Mouse (Mus musculus) heart, adult 8-10 months (tissue): Measurements from ENCODE around the gene Gm2115. TPM values are rescaled to one million over a fixed set of nuclear protein-coding genes. Genes with fewer than 3 reads are reported as not detected.
A peak's percentile ranks its signal among the peaks of the same experiment; 100 is the strongest.

ENCODE experiments used
- DNase-seq: peaks from one replicate; pipeline ENCODE4 v3.0.0; 2022; ENCODE audit warnings: low spot score
- total RNA-seq, 4 experiments: library from RNA; stranded (reverse); gene quantifications; 2 replicates each; pipeline ENCODE4 v1.2.4; 2022

Gene Gm2115
- total RNA-seq, 4 experiments from 2014 or later = 0.14 to 0.19 (median 0.18) TPM

DNA sequence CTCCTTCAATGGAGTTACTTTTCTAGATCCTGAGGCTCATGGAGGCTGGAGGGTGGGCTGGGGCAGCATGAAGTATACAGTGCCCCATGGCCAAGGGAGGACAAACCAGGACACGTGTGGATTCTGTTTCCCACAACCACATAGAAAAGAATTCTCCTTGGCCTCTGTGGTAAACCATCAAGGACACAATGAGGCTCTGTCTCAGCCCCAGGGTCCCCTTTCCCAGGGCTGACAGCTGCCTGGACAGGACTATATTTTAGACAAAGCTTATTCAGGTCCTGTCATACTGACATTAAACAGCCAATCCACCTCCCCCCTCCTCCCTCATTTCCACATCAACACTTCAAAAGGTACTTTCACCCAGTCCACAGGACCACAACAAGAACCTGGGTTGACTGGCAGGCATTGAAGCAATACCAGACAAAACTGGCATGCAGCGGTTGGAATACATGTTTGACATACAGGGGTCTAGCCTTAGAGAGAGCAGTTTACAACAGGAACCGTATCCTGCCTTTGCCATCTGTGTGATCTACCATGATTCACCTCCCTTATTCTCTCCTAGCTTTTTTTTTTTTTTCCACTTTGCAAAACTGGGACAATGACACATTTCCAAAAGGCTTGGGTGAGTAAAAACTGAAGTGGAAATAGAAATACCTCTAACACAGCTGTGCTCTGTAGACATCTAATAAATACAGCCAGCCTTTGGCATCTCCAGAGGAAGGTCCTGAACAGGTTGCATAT is 57.8 kb downstream of the Gm2115 start:
- DNase-seq = no peak

DNA sequence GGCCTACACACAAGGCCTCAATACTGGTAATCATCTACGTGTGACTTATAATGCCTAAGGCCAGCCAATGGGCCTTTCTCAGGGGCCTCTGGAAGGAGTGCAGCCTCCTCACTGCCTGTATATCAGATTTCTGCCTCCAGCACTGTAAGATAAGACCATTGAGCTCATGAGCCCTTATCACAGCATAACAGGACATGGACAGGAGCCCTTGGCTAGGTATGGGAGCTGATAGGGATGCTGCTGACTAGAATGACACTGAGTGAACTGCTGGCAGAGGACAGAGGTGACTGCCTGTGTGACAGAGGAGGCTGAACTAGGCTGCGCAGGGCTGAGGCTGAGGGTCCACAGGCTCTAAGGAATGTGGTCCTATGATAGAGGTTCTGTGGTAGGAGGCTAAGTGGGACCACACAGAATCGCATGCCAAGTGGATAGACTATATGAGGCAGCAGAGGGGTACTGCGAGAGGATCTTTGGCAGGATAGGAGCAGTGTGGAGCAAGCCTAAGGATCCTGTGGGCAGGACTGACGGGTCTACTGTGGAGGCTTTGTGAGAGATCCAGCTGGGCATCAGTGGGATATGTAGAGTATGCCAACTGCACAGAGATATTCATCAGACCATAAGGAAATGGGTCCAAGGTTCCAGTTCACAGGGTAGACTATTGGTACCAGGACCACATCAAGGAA is 58.5 kb downstream of the Gm2115 start:
- DNase-seq = no peak

DNA sequence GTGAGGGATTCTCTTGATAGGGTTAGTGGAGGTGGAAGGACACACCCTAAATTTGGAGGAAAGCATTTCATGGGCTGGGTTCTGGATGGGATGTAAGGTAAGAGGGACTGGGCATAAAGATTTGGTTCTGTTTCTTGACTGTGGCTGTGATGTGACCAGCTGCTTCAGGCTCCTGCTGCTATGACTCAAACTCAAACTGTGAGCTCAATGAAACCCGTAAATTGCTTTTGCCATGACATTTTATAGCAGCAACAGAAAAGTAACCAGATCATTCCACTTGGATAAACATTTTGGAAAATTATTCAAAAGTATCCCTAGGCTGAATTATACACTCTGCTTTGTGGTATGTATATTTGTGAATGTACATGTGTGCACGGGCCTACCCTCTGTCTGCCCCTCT is 61.9 kb downstream of the Gm2115 start:
- no peak for DNase-seq

DNA sequence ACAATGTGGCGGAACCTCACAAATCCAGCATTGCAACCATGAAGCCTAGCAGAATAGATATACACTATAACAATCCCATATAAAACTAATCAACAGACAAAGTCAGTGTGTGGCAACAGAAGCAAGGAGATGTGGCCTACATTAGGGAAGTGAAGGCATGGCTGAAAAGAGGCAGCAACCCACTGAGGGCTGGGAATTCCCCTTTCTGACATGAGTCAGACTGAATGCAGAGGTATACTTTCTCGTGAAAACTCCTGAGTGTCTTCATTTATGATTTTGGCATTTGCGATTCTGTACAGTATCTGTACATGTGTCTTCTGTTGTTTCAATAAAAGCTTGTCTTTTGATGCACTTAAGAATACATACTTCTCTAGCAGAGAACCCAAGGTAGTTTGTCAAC is 62.6 kb downstream of the Gm2115 start:
- no peak for DNase-seq

DNA sequence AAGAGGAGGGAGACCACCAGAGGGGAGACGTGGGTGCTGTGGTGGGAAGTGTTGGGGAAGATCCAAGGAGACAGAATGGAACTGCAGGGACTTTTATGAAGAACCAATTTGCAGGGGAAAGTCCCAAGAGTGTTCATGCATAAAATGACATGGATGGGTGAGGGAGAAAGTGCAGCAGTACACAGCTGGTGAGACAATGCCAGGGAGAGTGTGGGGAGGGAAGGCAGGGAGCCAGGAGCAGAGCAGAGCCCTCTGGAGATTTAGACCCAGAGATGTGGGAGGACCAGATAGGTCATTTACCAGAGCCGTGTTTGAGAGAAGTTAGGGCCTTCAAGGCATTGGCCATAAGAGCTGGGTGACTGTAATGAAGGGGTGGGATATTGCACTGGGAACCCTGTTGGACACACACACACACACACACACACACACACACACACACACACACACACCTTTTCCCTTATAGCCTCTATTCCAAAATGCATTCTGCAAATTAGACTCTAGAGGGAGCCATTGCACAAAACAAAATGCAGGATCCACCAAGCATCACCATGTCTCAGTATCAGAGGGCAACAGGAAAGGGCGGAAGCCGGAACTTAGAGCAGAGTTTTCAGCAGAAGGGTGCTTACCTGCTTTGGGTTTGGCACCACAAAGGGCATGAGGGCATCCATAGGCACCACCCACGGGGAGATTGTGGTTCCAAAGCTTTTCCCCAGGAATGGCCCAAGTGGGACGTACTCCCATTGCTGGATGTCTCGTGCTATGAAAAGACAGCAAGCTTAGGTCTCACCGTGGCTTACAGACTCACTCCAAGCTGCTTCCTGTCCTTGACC is 65.5 kb downstream of the Gm2115 start:
- DNase-seq = peak; percentile 48

DNA sequence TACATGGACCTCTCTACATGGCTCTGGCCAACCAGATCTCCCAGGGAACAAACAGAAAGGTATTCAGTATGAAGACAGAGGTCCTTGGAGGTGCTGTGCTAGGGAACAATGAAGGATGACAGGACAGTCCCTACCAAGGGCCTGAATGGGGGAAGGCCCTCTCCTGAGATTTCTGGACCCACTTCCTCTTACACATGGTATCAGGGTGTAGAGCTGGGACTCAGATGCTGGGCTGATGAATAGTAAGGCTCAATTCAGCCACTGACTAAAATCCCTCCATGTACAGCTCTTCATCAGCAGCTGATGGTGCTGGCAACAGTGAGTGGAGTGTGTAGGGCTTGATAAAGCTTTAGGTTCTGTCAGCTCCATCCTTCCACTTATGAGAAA is 66.2 kb downstream of the Gm2115 start:
- no peak for DNase-seq

DNA sequence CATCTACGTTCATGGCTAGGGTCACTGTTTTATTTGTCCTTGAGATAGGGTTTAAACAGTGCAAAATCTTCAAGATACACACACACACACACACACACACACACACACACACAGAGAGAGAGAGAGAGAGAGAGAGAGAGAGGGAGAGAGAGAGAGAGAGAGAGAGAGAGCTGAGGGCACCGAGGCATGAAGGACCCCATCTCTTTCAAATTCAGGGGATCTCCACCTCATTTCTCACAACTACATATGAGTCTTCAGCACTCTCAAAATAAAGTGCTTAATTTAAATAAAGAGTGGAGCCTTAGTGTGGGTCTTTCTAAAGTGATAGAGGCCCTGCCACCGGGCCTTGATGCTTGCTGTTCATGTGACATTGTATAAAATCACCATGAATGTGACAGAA is 67.2 kb downstream of the Gm2115 start:
- DNase-seq = no peak

DNA sequence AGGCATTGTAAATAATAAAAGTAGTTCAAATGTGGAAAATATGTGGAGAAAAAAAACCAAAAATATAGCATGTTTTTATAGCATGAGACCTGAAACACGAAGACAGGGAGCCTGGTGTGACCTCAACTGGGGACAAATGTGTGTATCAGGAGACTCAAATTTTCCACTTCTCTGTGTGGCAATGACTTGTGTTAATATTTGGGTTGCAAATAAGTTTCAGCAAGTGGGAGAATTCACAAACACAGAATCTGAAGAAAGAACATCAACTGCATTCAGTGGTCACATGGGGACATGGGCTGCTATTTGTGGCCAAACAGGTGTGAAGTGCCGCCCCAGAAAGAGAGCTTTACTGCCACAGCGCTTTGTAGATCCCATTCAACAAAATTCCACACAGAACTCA is 67.9 kb downstream of the Gm2115 start:
- no peak for DNase-seq

DNA sequence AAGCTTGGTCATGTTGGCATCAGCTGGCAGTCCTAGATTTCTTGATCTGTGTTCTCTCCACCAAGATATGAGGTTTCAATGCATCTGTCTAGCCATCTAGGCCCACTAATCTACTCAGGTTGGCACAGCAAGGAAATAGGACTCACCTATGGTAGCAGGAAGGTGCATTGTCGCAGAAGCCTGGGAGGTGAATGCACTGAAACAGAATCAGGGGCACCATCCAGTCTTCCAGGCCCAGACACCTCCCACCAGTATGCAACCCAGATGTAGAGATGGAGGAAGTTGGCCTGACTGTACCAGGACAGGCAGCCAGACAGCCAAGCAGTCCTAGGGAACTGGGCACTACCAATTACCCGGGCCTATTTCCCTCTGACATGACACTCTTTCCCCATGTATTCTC is 71.9 kb downstream of the Gm2115 start:
- DNase-seq = no peak

DNA sequence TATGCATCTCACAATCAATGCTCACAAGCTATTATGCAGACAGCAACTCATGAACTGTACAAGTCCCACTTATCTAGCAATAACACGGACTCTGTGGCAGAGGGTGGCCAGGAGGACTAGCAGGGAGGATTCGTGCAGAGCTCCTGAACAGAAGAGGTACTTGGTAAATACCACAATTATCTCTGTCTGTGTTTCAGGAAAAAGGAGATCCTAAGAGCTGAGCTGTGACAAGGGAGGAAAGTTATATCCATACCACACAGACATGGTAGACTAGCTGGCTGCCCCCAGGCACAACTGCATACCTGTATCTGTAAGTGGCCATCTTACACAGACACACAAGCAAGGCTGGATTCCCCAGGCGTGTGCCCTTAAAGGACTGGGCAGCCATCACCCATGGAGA is 72.6 kb downstream of the Gm2115 start:
- no peak for DNase-seq

DNA sequence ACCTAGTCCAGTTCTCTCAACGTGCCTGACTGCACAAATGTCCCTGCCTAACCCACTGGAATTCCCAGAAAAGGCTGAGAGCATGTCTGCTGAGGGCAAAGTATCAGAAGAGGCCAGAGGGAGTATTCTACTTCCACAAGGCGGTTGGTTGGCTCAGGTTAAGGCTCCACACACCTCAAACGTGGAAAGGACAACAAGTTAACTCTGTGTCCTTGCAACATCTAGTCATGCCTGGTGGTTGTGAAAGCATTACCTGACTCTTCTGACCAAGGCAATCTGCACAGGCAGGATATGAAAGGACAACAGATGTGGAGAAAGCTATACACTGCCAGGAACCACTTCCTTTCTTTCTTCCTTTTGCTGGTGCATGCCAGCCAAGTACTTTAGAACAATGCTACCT is 75.7 kb downstream of the Gm2115 start:
- peak; percentile 20 for DNase-seq

DNA sequence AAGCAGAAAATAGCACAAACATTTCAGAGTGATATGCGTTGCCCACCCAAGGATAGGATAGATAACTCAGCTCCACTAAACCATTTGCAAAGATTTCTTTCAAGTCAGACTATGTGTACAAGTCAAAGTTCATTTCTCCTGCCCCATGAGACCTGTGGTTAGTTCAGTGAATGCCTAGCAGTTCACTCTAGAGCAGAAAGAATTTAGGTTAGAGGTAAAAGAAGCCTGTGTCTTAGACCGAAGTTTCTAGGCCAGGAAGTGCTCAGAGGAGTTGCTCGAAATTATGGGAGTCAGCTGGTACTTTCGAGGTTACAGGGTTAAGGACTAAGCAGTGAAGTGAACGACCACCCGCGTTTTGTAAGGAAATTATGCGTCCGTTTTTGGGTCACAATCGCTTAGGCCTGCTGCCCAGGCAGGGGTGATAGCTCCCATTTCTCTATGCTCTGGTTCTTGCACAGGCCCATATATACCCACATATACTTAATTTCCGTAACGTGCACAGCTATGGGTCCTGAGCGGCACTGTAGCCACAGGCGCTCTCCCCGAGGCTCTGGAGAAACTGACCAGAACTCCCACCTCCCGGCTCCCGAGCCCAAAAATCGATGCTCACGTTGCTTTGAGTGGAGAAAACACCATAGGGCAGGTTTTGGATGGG is 76.4 kb downstream of the Gm2115 start:
- DNase-seq = peak; percentile 7

DNA sequence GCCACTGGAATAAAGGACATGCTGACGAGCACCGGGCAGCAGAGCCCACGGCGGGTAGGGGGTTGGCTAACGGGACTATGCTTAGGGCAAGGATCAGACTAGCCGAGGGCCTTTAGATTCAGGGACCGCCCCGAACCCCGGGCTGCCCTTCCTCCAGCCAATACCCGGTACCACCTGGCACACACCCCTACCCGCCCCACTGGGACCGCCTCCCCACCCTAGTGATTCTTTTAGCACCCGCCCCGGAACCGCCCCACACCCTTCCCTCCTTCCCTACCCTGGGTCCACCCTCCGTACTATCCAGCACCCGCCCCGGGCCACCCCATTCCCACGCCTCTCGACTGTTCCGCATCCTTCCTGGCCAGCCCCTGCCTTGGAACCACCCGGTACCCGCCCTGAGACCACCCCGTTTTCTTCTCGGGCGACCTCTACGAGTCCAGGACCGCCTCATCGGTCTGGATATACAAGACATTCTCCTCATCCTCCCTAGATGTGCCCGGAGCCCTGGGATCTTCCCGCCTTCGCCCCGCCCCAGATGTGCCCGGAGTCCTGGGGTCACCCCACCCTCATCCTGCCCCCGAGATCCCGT is 77.0 kb downstream of the Gm2115 start:
- peak; percentile 81 for DNase-seq

DNA sequence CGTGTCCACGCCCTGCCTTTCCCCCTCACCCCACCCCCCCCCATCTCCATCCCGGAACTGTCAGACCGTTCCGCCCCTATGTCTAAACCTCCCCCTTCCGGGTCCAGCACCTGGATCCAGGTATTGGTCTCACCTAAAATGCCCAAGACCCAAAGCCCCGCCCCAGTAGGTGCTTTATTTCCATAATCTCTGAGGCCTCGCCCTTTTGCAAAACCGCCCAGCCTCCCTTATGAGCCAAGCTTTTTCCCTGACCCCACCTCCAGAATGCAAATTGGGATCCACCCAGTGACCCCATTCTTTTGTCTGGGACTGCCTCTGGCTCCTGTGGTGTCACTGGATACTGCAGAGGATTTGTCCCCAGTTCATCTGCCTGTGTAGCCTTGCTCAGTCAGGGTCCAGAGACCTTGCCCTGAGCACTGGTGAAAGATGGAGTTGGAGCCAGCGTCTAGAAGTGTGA is 77.6 kb downstream of the Gm2115 start, which contains the start of gene Fah:
Gene Fah (minus strand): TSS at position 430 of the 457 bp plus-strand sequence.
- DNase-seq = peak; percentile 53

DNA sequence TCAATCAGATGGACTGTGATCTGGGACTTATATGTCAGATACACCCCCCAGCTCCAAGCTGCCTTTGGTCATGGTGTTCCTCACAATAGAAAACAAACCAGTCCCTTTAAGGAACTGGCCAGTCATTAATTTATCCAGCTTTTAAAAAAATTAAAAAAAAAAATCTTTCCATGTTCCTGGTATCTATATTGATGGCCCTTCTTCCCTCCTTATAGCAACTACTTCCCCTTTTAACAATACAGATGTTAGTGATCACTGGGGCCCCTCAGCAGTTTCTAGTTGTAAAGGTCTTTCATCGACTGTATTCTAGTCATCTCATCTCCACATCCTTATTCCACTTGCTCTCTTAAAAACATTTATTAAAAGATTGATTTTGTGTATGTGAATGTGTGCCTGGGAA is 82.9 kb downstream of the Gm2115 start:
- DNase-seq = no peak

DNA sequence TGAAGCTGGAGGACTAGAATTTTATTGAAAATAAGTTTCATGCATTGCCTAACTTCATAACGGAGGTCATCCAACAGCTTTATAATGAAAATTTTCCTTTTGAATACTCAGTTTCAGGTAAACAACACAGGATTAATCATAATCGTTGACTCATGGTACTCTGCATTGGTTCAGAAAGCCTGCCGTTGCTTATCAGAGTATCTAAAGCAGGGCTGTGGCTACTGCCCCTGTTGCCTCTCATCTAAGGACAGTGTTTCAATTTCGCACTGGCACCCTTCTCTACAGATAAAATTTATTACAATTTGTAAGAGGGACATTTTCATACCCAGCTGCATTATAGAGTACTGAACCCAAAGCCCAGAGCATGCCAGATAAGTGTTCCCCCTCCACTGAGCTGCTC is 83.7 kb downstream of the Gm2115 start:
- no peak for DNase-seq

DNA sequence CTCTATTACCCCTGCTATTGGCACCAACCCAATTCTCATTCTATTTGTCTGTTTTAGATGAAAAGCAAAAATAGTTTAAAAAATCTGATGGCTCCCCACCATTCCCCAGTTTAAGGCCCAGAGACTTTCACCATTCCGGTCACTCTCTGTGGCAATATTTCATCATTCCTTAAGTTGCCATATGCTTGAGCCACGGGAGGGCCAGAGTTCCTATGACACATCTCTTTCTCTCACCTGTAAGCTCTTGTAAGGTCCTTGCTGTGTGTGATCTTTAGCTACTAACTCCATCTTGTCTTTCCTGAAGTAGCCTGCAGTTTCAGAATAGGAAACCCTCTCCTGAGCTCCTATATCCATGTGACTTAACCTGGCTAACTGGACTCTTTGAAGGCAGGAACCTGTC is 90.2 kb downstream of the Gm2115 start:
- DNase-seq = no peak

DNA sequence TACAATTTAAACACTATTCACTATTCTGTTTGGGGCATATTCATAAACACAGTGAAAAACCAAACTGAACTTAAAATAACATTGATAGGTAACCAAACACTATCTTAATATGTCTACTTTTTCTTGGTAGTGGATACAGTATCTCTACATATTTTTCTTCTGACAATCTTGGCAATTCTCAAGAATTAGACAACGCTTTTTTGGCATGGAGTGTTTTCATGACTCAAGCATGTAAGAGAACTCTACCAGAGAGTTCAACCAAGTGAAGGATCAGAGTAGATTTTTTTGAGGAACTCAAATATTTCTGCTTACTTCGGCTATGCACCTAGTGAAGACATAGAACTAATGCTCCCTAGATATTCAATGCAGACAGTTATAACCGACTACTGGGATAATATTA is 92.2 kb downstream of the Gm2115 start:
- no peak for DNase-seq

DNA sequence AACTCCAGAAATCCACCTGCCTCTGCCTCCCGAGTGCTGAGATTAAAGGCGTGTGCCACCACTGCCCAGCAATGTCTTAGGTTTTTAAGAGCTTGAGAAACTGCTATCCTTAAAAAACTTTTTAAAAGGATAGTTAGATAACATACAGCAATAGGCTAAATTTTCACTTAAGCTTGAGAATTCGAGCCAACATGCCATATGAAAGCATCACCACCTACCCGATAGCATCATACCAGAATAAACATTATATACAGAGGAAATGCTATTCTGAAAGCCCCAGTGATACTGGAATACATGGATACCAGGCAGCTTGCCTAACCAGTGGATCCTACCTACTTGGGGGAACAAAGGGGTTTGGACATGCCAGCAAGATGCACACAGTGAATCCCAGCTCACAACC is 95.0 kb downstream of the Gm2115 start:
- no peak for DNase-seq

DNA sequence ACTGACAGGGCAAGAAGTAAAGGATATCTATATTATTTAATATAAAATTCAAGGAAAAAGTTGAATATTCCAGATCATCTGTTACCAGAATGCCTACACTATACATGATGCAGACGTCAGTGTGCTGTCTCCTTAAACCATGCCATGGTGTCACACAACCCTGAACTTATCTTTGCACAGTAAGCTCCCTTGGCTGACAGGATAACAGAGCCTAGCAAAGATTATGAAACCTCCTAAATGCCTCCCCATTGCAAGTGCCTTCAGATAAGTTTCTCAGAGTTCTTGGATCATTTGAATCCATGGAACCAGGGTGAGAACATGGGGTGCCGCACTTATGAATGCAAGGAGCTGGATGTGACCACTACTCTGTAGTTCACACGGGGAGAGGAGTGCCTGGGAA is 103.1 kb downstream of the Gm2115 start:
- no peak for DNase-seq
